Mouse (Mus musculus): Measurements from ENCODE around the gene Dnmt3a. TPM values are rescaled to one million over a fixed set of nuclear protein-coding genes. Genes with fewer than 3 reads are reported as not detected.
A peak's percentile ranks its signal among the peaks of the same experiment; 100 is the strongest.

Gene Dnmt3a
- polyA plus RNA-seq, 2 experiments: 48.7 to 74.5 TPM

DNA sequence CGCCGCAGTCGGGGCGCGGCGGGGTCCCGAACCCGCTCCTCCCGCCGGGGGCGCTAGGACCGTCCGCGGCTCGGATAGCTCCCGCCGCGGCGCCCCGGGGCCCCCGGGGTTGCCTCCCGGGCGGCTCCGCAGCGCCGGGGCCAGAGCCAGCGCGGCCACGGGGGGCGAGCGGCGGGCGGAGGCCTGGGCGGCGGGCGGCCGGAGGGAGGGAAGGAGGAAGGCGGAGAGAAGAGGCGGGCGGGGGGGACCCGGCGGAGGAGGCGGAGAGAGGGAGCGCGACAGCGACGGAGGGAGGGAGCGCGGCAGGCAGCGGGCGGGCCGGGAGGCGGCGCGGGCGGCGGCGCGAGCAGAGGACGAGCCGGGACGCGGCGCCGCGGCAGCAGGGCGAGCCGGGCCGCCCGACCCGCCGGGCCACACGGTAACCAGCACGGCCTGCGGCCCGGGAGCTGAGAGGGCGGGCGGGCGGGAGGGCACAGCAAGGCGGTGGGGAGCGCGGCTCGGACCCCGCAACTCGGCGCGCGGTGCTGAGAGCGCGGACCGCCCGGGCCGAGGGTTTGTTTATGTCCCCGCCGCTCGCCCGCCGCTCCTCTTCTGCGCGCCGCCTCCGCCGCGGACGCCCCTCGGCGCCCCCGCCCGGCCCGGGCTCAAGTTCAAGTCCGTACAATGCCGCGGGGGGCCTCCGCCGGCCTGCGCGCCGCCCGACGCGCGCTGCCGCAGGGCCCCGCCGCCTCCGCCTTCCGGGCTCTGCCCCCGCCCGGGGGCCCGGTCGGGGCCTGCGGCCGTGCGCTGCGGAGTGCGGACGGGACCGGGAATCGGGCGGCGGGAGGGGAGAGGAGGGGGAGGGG lies 1.1 kb downstream of the Dnmt3a start:
- under 1% methylated on average over 26 of the region's 141 CpGs for WGBS
- Histone ChIP-seq H3K4me2 (replicated peaks; ENCODE audit: low read depth, low read length, severe bottlenecking) (peak overlapping the region; percentile 71), H3K27ac (replicated peaks; ENCODE audit: low read depth, low read length) (peak overlapping the region; percentile 95), H3K4me1 (ENCODE audit: control insufficient read depth, insufficient read depth, low read length) (peaks cover 39% of the 10 kb centered on the region), H3K9me3 (ENCODE audit: control insufficient read depth, low read length) (no peaks in the 10 kb centered on the region), H3K27me3 (ENCODE audit: control insufficient read depth, insufficient read depth, low read length) (no peaks in the 10 kb centered on the region), H3K4me3 (replicated peaks; ENCODE audit: low read length) (peak overlapping the region; percentile 64), H3K9ac (ENCODE audit: low read depth, low read length, severe bottlenecking) (peak overlapping the region; percentile 96), H3K36me3 (ENCODE audit: control insufficient read depth, insufficient read depth, low read length) (no peaks in the 10 kb centered on the region)
- TF ChIP-seq POLR2A (IDR thresholded peaks at IDR 0.05; ENCODE audit: borderline replicate concordance, extremely low read depth, insufficient read depth, insufficient read length): no peak
- DNase-seq (ENCODE audit: low spot score) (peak; percentile 70), ATAC-seq (ENCODE audit: low FRiP score, low read depth) (peak; percentile 41)

DNA sequence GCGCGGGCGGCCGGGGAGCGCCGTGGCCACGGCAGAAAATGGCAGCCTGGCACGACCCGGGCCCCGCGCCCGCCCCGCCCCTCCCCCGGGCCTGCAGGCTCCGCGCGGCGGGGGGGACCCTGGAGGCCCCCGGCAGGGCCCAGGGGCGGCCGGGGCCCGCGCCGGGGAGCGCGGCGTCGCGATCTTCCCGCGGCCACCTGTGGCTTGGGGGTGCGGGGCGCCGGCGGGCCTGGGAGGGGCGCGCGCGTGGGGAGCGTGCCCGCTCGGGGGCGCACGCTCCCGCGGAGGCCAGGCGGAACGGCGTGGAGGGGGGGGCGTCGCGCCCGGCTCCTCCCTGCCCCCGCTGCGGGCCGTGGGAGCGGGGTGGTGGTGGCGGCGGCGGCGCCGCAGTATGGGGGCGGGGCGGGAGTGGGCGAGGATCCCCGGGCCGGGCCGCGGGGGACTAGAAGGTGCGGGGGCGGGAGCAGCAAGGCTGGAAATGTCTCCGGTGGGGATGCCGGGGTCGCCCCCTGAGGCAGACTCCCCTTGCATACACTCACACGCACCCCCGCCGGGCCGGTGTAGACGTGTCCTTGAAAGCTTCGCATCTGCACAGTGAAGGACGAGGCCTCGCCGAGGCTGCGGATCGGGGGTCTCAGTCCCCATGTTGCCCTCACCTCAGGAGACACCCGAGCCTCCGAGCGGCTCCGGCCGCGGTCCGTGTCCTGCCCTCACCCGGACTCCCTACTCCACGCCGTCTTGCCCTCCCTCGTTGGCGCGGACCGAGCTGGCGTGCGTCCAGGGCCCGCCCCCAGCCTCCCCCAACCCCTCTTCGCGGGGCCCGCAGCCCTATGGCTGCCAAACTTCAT lies 2.0 kb downstream of the Dnmt3a start:
- Histone ChIP-seq H3K4me2 (replicated peaks; ENCODE audit: low read depth, low read length, severe bottlenecking) (peak overlapping the region; percentile 71), H3K9me3 (ENCODE audit: control insufficient read depth, low read length) (no peaks in the 10 kb centered on the region), H3K27ac (replicated peaks; ENCODE audit: low read depth, low read length) (peak overlapping the region; percentile 95), H3K4me1 (ENCODE audit: control insufficient read depth, insufficient read depth, low read length) (peaks cover 39% of the 10 kb centered on the region), H3K27me3 (ENCODE audit: control insufficient read depth, insufficient read depth, low read length) (no peaks in the 10 kb centered on the region), H3K36me3 (ENCODE audit: control insufficient read depth, insufficient read depth, low read length) (peaks cover 2% of the 10 kb centered on the region; the same call in 1 of the 2 replicates), H3K9ac (ENCODE audit: low read depth, low read length, severe bottlenecking) (peak overlapping the region; percentile 96), H3K4me3 (replicated peaks; ENCODE audit: low read length) (peak overlapping the region; percentile 64)
- TF ChIP-seq POLR2A (IDR thresholded peaks at IDR 0.05; ENCODE audit: borderline replicate concordance, extremely low read depth, insufficient read depth, insufficient read length): no peak
- DNase-seq (ENCODE audit: low spot score) (peak; percentile 67), ATAC-seq (ENCODE audit: low FRiP score, low read depth) (peak; percentile 61)
- 1% methylated on average over 21 of the region's 105 CpGs for WGBS

DNA sequence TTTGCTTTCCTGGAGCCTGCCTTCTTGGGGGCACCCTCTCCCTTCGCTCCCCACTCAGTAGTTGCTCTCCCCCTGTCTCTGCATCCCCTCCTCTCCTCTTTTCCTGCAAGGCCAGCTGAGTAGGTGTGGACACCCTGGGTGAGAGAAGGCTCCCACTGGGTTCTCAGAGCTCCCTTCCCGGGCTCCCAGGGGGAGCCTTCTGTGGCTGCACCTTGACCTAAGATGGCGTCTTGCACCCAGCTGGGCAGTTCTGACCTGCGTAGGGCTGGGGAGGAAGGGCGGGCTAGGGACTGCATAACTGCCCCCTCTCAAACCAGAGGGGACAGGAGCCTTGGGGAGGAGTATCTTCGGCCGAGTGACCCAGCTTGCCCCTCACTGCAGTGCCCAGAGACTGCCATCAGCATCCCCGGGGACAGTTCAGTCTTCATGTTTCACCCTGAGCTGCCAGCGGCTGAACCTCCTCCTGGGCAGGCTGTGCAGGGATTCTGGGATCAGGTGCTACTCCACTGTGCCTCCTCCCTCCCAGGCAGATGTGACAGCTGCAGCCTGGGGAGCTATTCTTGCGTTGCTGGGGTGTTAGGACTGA lies 2.7 kb downstream of the Dnmt3a start:
- peak overlapping the region; percentile 71 for H3K4me2 ChIP-seq (replicated peaks; ENCODE audit: low read depth, low read length, severe bottlenecking)
- ATAC-seq (ENCODE audit: low FRiP score, low read depth) (no peak), DNase-seq (ENCODE audit: low spot score) (no peak)
- H3K27me3 ChIP-seq (ENCODE audit: control insufficient read depth, insufficient read depth, low read length): no peaks in the 10 kb centered on the region
- TF ChIP-seq POLR2A (IDR thresholded peaks at IDR 0.05; ENCODE audit: borderline replicate concordance, extremely low read depth, insufficient read depth, insufficient read length): no peak
- H3K27ac ChIP-seq (replicated peaks; ENCODE audit: low read depth, low read length): peak overlapping the region; percentile 95
- H3K9ac ChIP-seq (ENCODE audit: low read depth, low read length, severe bottlenecking): peak overlapping the region; percentile 96
- peaks cover 3% of the 10 kb centered on the region; the same call in 1 of the 2 replicates for H3K36me3 ChIP-seq (ENCODE audit: control insufficient read depth, insufficient read depth, low read length)
- WGBS: 5% methylated on average over 9 of the region's 10 CpGs
- H3K4me3 ChIP-seq (replicated peaks; ENCODE audit: low read length): peak overlapping the region; percentile 64
- no peaks in the 10 kb centered on the region for H3K9me3 ChIP-seq (ENCODE audit: control insufficient read depth, low read length)
- H3K4me1 ChIP-seq (ENCODE audit: control insufficient read depth, insufficient read depth, low read length): peaks cover 39% of the 10 kb centered on the region

DNA sequence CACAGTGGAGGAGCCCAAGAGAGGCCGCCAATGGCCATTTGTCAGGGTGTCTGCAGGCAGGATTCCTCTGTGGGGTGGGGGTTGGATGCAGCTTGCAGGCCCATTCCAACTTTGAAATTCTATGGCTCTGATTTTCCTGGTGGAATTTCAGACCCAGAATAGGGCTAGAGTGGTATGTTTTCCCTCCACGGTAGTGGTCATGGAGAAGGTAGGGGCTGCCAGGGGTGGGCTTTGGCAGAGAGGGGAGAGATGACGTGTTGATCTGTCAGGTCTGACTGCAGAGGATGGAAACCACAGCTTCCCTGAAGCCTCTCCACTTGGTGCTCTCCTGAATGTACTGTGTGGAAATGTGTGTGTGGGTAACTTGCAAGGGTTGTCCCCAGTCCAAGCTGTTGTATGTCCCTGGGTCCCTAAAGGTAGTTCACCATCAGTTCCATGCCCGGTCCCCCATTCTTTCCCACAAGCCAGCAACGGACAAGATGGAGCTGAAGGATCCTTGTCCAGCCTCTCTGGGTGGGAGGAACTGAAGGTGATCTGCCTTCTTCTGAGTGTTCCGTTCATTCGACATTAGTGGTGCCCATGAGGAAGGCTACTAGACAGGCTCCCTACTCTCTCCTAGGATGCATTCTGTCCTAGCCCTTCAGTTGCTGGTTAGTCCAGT lies 3.8 kb downstream of the Dnmt3a start:
- Histone ChIP-seq H3K4me1 (ENCODE audit: control insufficient read depth, insufficient read depth, low read length) (peaks cover 39% of the 10 kb centered on the region), H3K9me3 (ENCODE audit: control insufficient read depth, low read length) (no peaks in the 10 kb centered on the region), H3K4me3 (replicated peaks; ENCODE audit: low read length) (no peak overlapping the region), H3K9ac (ENCODE audit: low read depth, low read length, severe bottlenecking) (no peak overlapping the region), H3K36me3 (ENCODE audit: control insufficient read depth, insufficient read depth, low read length) (peaks cover 3% of the 10 kb centered on the region; the same call in 1 of the 2 replicates), H3K27ac (replicated peaks; ENCODE audit: low read depth, low read length) (no peak overlapping the region), H3K4me2 (replicated peaks; ENCODE audit: low read depth, low read length, severe bottlenecking) (peak overlapping the region; percentile 20), H3K27me3 (ENCODE audit: control insufficient read depth, insufficient read depth, low read length) (no peaks in the 10 kb centered on the region)
- no peak for TF ChIP-seq POLR2A (IDR thresholded peaks at IDR 0.05; ENCODE audit: borderline replicate concordance, extremely low read depth, insufficient read depth, insufficient read length)
- no peak for DNase-seq (ENCODE audit: low spot score)
- WGBS: 77% methylated on average over 7 of the region's 7 CpGs
- no peak for ATAC-seq (ENCODE audit: low FRiP score, low read depth)

All from limb, embryonic 14.5 days (tissue).